Mouse (Mus musculus): Measurements from ENCODE around the gene Optc. TPM values are rescaled to one million over a fixed set of nuclear protein-coding genes. Genes with fewer than 3 reads are reported as not detected.

The Optc gene
- polyA plus RNA-seq, 1 experiment from 2014 or later = 0.31 TPM

DNA sequence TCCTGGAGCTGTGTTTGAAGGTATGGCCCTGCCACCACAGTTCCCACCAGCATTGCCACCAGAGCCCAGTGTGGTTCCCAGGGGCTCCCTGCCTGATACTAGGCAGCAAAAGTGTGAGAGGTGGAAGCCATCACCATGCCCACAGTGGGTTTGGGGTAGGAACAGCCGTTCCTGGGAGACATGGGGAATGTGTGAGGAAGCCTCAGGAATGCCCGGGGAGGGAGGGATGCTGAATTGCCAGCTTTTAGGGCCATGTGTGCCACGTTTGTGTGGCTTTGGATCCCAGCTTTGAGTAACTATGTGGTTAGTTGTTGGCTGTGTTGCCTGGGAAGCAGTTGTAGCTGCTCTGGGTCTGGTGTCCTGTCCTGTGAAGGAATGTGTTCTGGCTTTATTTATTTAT is 34.1 kb upstream of the Optc start:
- Histone ChIP-seq H3K4me1 (ENCODE audit: insufficient read depth, low read depth, low read length) (peaks cover 2% of the 10 kb centered on the region; the same call in 1 of the 2 replicates), H3K4me3 (ENCODE audit: low read depth, low read length) (no peak overlapping the region), H3K27me3 (replicated peaks; ENCODE audit: insufficient read depth, low read length) (no peaks in the 10 kb centered on the region), H3K4me2 (replicated peaks; ENCODE audit: low read depth, low read length) (no peak overlapping the region), H3K9ac (replicated peaks; ENCODE audit: low read depth) (no peak overlapping the region), H3K9me3 (ENCODE audit: low read length) (no peaks in the 10 kb centered on the region), H3K36me3 (ENCODE audit: insufficient read depth, low read length) (no peaks in the 10 kb centered on the region), H3K27ac (ENCODE audit: low read length) (peak overlapping the region; percentile 55; the same call in 1 of the 2 replicates)
- ATAC-seq (peak; percentile 42; the same call in 1 of the 2 replicates), DNase-seq (ENCODE audit: low spot score) (peak; percentile 48)
- WGBS = 83% methylated on average over 3 of the region's 3 CpGs
- TF ChIP-seq EP300 (IDR thresholded peaks at IDR 0.05) (no peak), CTCF (IDR thresholded peaks at IDR 0.05) (no peak)

DNA sequence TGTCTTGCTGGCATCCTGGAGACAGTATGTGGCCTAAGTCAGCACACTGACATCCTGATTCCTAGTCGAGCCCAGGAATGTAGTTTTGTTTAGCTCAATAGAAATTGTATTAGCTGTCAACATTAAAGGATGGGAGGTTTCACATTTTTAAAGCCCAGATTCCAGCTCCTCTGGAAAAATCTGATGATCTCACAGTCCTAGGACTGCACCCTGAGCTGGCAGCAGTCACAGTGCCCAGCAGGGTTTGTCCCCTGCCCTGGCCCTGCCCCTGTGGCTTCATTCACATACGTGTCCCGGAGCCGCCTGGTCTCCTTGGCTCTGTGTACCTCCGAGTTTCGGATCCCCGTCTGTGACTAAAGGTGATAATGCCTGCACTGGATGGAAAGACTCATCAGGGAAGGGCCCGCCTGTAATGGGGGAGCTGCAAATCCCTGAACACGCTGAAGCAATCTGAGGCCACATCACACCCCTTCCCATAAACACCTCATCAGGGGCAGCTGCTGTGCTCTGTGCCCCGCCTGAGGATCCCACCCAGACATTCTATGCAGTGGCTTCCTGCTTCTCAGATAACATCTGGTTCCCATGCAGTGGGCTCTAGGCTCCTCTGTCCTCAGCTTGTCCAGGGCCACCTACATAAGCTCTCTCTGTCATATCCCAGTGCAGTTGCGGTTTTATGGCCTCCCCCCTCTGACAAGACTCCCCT is 33.5 kb upstream of the Optc start:
- no peak overlapping the region for H3K4me2 ChIP-seq (replicated peaks; ENCODE audit: low read depth, low read length)
- H3K4me3 ChIP-seq (ENCODE audit: low read depth, low read length) = no peak overlapping the region
- H3K9me3 ChIP-seq (ENCODE audit: low read length) = no peaks in the 10 kb centered on the region
- H3K27ac ChIP-seq (ENCODE audit: low read length) = peak overlapping the region; percentile 55
- ATAC-seq (peak; percentile 92), DNase-seq (ENCODE audit: low spot score) (peak; percentile 72)
- no peaks in the 10 kb centered on the region for H3K27me3 ChIP-seq (replicated peaks; ENCODE audit: insufficient read depth, low read length)
- TF ChIP-seq CTCF (IDR thresholded peaks at IDR 0.05) (no peak), EP300 (IDR thresholded peaks at IDR 0.05) (0 out of 2 replicates have a peak, but pooled peaks have one; percentile 36)
- H3K9ac ChIP-seq (replicated peaks; ENCODE audit: low read depth) = no peak overlapping the region
- WGBS = 45% methylated on average over 11 of the region's 11 CpGs
- peaks cover 2% of the 10 kb centered on the region; the same call in 1 of the 2 replicates for H3K4me1 ChIP-seq (ENCODE audit: insufficient read depth, low read depth, low read length)
- no peaks in the 10 kb centered on the region for H3K36me3 ChIP-seq (ENCODE audit: insufficient read depth, low read length)

DNA sequence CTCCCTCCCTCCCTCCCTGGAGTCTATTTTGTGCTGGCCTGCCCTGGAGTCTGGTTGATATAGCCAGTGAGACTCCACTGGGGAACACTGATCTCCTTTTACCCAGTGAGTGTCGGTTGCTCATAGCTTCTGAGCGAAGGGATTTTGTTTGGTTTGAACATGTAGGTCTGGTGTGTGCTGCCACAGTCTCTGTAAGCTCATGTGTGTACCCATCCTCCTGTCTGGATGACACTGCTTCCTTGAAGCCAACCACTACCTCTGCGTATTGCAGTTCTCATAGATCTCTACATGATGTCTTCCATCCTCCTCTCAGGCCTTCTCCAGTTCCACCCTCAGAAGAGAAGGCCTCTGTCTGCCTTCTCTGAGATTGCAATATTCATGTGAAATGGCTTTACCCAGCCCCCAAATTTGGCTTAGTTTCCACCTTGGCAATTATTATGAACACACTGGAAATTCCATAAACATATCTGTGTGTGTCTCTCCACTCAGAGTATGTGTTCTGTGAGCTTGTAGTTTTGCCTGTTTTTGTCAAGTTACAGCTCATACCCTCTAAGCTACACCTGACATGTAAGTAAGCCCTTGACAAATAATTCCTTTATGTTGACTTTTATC is 32.8 kb upstream of the Optc start:
- 93% methylated on average over 3 of the region's 3 CpGs for WGBS
- no peak overlapping the region for H3K4me2 ChIP-seq (replicated peaks; ENCODE audit: low read depth, low read length)
- DNase-seq (ENCODE audit: low spot score) = peak; percentile 29
- no peaks in the 10 kb centered on the region for H3K9me3 ChIP-seq (ENCODE audit: low read length)
- no peak overlapping the region for H3K4me3 ChIP-seq (ENCODE audit: low read depth, low read length)
- peak overlapping the region; percentile 9; the same call in 1 of the 2 replicates for H3K27ac ChIP-seq (ENCODE audit: low read length)
- no peak for ATAC-seq
- H3K4me1 ChIP-seq (ENCODE audit: insufficient read depth, low read depth, low read length) = peaks cover 2% of the 10 kb centered on the region; the same call in 1 of the 2 replicates
- H3K9ac ChIP-seq (replicated peaks; ENCODE audit: low read depth) = no peak overlapping the region
- H3K27me3 ChIP-seq (replicated peaks; ENCODE audit: insufficient read depth, low read length) = no peaks in the 10 kb centered on the region
- TF ChIP-seq CTCF (IDR thresholded peaks at IDR 0.05) (no peak), EP300 (IDR thresholded peaks at IDR 0.05) (no peak)
- H3K36me3 ChIP-seq (ENCODE audit: insufficient read depth, low read length) = no peaks in the 10 kb centered on the region

DNA sequence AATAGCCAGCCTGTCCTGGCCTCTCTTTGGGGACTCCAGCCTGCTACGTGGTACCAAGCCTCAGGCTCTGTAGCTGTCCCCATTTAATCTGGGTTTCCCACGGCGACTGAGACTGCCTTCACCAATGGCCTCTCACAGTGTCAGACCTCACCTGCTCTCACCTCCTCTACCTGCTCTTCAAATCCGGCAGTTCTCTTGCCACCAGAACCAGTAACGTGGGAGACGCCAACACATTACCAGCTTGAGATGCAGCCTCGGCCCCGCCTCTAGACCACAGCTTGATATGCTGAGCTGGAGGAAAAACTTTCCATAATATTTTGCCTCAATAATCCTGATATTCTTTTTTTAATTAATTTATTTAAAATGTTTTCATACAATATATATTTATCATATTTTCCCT is 31.9 kb upstream of the Optc start:
- no peaks in the 10 kb centered on the region for H3K36me3 ChIP-seq (ENCODE audit: insufficient read depth, low read length)
- WGBS = 84% methylated on average over 8 of the region's 8 CpGs
- TF ChIP-seq CTCF (IDR thresholded peaks at IDR 0.05) (no peak), EP300 (IDR thresholded peaks at IDR 0.05) (no peak)
- H3K9ac ChIP-seq (replicated peaks; ENCODE audit: low read depth) = no peak overlapping the region
- H3K9me3 ChIP-seq (ENCODE audit: low read length) = no peaks in the 10 kb centered on the region
- no peak overlapping the region for H3K4me3 ChIP-seq (ENCODE audit: low read depth, low read length)
- ATAC-seq (no peak), DNase-seq (ENCODE audit: low spot score) (no peak)
- no peak overlapping the region for H3K4me2 ChIP-seq (replicated peaks; ENCODE audit: low read depth, low read length)
- no peak overlapping the region for H3K27ac ChIP-seq (ENCODE audit: low read length)
- no peaks in the 10 kb centered on the region for H3K27me3 ChIP-seq (replicated peaks; ENCODE audit: insufficient read depth, low read length)
- peaks cover 2% of the 10 kb centered on the region; the same call in 1 of the 2 replicates for H3K4me1 ChIP-seq (ENCODE audit: insufficient read depth, low read depth, low read length)

DNA sequence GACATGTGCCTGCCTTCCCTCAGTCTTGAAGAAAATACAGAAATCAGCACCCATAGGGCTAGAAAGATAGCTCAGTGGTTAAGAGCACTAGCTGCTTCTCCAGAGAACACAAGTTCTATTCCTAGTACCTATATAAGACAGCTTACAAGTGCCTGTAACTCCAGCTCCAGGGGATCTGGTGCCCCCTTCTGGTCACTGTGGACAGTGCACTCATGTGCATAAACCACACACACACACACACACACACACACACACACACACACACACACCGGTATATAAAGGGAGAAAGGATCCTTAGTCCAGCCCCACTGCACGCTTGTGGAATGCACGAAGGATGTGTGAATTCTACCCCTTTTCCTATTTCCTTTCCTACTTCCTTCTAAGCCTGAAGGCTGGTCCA is 28.4 kb upstream of the Optc start:
- H3K4me3 ChIP-seq (ENCODE audit: low read depth, low read length) = no peak overlapping the region
- H3K27me3 ChIP-seq (replicated peaks; ENCODE audit: insufficient read depth, low read length) = no peaks in the 10 kb centered on the region
- H3K9ac ChIP-seq (replicated peaks; ENCODE audit: low read depth) = no peak overlapping the region
- ATAC-seq (no peak), DNase-seq (ENCODE audit: low spot score) (no peak)
- no peak overlapping the region for H3K27ac ChIP-seq (ENCODE audit: low read length)
- H3K36me3 ChIP-seq (ENCODE audit: insufficient read depth, low read length) = no peaks in the 10 kb centered on the region
- H3K4me2 ChIP-seq (replicated peaks; ENCODE audit: low read depth, low read length) = no peak overlapping the region
- TF ChIP-seq EP300 (IDR thresholded peaks at IDR 0.05) (no peak), CTCF (IDR thresholded peaks at IDR 0.05) (peak; percentile 44)
- WGBS = 89% methylated on average over 3 of the region's 3 CpGs
- H3K9me3 ChIP-seq (ENCODE audit: low read length) = no peaks in the 10 kb centered on the region
- H3K4me1 ChIP-seq (ENCODE audit: insufficient read depth, low read depth, low read length) = no peaks in the 10 kb centered on the region; the same call in 1 of the 2 replicates

DNA sequence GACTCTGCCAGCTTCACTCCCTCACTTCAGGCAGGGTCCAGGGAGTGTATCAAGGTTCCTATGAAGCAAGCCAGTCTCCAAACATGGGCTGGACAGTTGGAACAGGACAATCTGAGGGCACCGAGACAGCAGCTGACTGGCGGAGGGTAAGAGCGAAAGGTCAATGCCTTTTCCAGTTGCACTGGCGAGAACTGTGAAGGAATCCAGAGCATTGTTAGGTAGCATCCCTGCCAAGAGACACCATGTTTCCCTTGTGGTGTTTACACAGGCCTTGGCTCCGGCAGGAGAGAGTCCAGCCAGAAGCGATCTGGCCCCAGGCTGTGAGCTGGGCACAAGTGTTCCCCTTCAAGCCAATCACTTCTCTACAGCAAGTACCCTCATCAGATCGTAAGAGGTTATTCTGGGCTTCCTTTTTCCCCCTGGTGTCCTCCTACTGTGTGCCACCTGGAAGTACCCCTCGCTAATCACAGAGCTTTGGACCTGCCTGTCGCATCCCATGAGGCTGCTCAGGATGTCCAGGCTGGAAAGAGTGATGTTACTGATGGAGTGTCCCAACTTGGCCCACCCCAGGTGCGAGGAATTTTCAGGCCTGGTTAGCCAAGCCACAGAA is 26.7 kb upstream of the Optc start:
- H3K27ac ChIP-seq (ENCODE audit: low read length) = peak overlapping the region; percentile 9; the same call in 1 of the 2 replicates
- no peaks in the 10 kb centered on the region for H3K36me3 ChIP-seq (ENCODE audit: insufficient read depth, low read length)
- WGBS = 61% methylated on average over 10 of the region's 10 CpGs
- H3K4me1 ChIP-seq (ENCODE audit: insufficient read depth, low read depth, low read length) = no peaks in the 10 kb centered on the region
- no peak overlapping the region for H3K4me2 ChIP-seq (replicated peaks; ENCODE audit: low read depth, low read length)
- no peak overlapping the region for H3K4me3 ChIP-seq (ENCODE audit: low read depth, low read length)
- no peak for TF ChIP-seq CTCF (IDR thresholded peaks at IDR 0.05)
- TF ChIP-seq EP300 (IDR thresholded peaks at IDR 0.05) = no peak
- H3K9ac ChIP-seq (replicated peaks; ENCODE audit: low read depth) = no peak overlapping the region
- DNase-seq (ENCODE audit: low spot score) (no peak), ATAC-seq (peak; percentile 50)
- no peaks in the 10 kb centered on the region for H3K9me3 ChIP-seq (ENCODE audit: low read length)
- H3K27me3 ChIP-seq (replicated peaks; ENCODE audit: insufficient read depth, low read length) = no peaks in the 10 kb centered on the region

All from lung, postnatal 0 days (tissue).